Mouse (Mus musculus): ENCODE results near the gene Myo1e.

DNA sequence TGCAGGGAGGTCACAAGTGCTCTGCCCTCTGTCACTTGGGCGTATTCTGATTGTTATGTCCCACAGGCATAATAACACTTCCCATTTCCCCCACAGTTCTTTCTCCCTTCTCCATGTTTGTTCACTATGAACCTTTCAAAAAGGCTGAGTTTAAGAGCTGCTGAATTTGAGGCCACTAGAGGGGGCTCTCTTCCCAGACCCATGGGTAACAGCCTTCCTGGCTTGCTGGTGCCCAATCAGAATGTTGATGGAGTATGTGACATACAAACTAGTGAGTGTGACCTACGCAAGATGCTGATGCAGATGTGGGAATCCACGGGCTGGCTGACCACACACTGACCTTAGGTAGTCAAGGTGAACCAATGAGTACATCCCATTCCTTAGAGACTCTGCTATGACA is 201.6 kb downstream of the Myo1e start:
- TF ChIP-seq CTCF (IDR thresholded peaks at IDR 0.05; ENCODE audit: borderline replicate concordance, extremely low read depth, insufficient read depth, insufficient read length) (peak; percentile 46; the same call in 1 of the 2 replicates), POLR2A (IDR thresholded peaks at IDR 0.05; ENCODE audit: borderline replicate concordance, extremely low read depth, insufficient read depth, insufficient read length, poor library complexity, severe bottlenecking) (no peak)
